Mouse (Mus musculus): Measurements from ENCODE around the gene Prpsap1. TPM values are rescaled to one million over a fixed set of nuclear protein-coding genes. Genes with fewer than 3 reads are reported as not detected.

Gene Prpsap1
- total and polyA plus RNA-seq, 2 experiments from 2014 or later: 105 to 150 TPM

DNA sequence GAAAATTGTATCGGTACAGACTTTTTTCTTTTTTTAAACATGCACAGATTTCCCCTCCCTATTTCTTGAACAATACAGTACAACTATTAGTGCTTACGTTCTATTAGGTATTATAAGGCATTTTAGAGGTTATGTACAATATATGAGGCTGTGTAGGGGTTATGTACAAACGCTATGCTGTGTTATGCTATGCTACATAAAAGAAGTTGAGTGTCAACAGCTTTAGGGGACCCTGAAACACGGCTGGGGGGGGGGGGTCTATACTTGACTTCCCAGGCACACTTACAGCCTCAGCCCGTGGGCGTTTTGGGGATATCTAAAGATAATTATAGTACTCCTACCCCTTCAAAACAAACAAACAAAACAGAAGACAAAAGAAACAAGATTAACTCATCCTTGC, 61.9 kb downstream of the Prpsap1 start:
- Histone ChIP-seq H3K27ac (no peak overlapping the region), H3K36me3 (ENCODE audit: insufficient read depth, low read length) (no peaks in the 10 kb centered on the region), H3K9ac (replicated peaks; ENCODE audit: low read length) (no peak overlapping the region), H3K4me1 (ENCODE audit: insufficient read depth, low read length) (peaks cover 15% of the 10 kb centered on the region; the same call in 1 of the 2 replicates), H3K9me3 (ENCODE audit: low read length) (no peaks in the 10 kb centered on the region), H3K4me3 (ENCODE audit: low read length) (no peak overlapping the region), H3K27me3 (ENCODE audit: insufficient read depth, low read length) (no peaks in the 10 kb centered on the region), H3K4me2 (ENCODE audit: low read depth, low read length) (no peak overlapping the region)
- WGBS: 56% methylated on average over 6 of the region's 6 CpGs
- ATAC-seq (no peak), DNase-seq (ENCODE audit: low spot score) (no peak)
- TF ChIP-seq CTCF (IDR thresholded peaks at IDR 0.05; ENCODE audit: low read depth): no peak

DNA sequence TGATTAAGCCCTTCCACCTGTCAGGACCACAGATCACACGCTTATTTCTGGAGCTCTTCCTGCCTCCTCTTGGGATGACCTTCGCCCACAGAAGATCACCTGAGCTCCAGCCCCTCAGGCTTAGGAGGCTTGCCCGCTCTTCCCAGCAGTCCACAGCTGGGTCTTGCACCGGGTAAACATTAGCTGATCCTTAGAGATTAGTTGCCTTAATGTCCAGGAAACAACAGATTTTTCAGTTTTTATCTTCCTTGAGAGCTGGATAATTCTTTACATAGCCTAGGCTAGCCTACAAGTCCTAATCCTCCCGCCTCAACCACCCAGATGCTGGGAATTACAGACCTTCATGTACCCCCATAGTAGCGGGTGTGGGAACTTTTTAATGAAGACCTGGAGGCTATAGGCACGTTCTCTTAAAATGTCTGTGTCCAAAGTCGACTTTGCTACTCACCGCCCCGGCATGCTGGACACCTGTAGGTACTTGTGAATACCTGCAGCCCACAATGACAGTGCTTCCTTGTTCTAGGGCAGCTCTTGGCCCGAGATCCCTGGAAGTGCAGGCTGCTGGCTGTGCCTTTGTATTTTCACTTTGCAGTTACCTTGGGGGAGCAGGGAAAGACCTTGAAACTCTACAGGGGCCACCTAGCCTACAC, 62.4 kb downstream of the Prpsap1 start:
- no peak for DNase-seq (ENCODE audit: low spot score)
- no peak overlapping the region for H3K4me2 ChIP-seq (ENCODE audit: low read depth, low read length)
- no peak overlapping the region for H3K4me3 ChIP-seq (ENCODE audit: low read length)
- H3K27me3 ChIP-seq (ENCODE audit: insufficient read depth, low read length): no peaks in the 10 kb centered on the region
- peaks cover 11% of the 10 kb centered on the region; the same call in 1 of the 2 replicates for H3K4me1 ChIP-seq (ENCODE audit: insufficient read depth, low read length)
- no peak for TF ChIP-seq CTCF (IDR thresholded peaks at IDR 0.05; ENCODE audit: low read depth)
- no peak for ATAC-seq
- no peaks in the 10 kb centered on the region for H3K36me3 ChIP-seq (ENCODE audit: insufficient read depth, low read length)
- no peak overlapping the region for H3K9ac ChIP-seq (replicated peaks; ENCODE audit: low read length)
- H3K9me3 ChIP-seq (ENCODE audit: low read length): no peaks in the 10 kb centered on the region
- WGBS: 54% methylated on average over 11 of the region's 11 CpGs
- H3K27ac ChIP-seq: no peak overlapping the region

DNA sequence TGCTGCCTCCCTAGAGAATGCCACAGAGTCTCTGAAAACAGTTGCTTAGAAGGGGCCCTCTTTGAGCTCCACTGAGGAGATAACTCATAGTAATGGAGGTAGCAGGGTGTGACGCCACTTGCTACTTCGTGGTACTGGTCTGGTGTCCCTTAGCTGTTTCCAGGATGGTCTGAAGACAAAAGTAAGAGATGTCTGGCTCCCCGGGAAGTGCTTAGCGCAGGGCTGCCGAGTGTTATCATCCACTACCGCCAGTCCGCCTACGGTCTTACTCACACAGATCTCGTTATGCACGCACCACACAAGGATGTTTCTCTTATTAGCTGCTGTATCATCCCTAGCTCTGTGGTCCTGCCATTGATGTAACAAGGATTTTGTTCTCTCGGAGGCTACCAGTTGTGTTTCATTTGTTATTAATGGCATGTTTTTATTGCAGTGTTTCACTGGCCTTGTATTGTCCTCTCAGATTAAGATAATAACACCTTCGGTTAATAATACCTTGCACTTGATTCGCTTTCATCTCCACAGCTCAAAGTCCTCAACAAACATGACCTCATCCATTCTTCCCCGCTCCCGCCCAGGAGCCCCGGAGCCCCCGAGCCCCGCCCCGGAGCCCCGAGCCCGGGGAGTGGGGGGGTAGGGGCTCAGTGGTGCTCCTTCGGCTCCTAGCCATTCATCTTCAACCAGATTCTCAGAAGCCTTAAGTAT, 63.1 kb downstream of the Prpsap1 start:
- DNase-seq (ENCODE audit: low spot score) (no peak), ATAC-seq (no peak)
- no peak overlapping the region for H3K4me2 ChIP-seq (ENCODE audit: low read depth, low read length)
- no peak overlapping the region for H3K9ac ChIP-seq (replicated peaks; ENCODE audit: low read length)
- 44% methylated on average over 22 of the region's 22 CpGs for WGBS
- no peaks in the 10 kb centered on the region for H3K9me3 ChIP-seq (ENCODE audit: low read length)
- H3K27me3 ChIP-seq (ENCODE audit: insufficient read depth, low read length): no peaks in the 10 kb centered on the region
- no peaks in the 10 kb centered on the region for H3K36me3 ChIP-seq (ENCODE audit: insufficient read depth, low read length)
- peaks cover 6% of the 10 kb centered on the region; the same call in 1 of the 2 replicates for H3K4me1 ChIP-seq (ENCODE audit: insufficient read depth, low read length)
- no peak overlapping the region for H3K27ac ChIP-seq
- no peak overlapping the region for H3K4me3 ChIP-seq (ENCODE audit: low read length)
- TF ChIP-seq CTCF (IDR thresholded peaks at IDR 0.05; ENCODE audit: low read depth): no peak

DNA sequence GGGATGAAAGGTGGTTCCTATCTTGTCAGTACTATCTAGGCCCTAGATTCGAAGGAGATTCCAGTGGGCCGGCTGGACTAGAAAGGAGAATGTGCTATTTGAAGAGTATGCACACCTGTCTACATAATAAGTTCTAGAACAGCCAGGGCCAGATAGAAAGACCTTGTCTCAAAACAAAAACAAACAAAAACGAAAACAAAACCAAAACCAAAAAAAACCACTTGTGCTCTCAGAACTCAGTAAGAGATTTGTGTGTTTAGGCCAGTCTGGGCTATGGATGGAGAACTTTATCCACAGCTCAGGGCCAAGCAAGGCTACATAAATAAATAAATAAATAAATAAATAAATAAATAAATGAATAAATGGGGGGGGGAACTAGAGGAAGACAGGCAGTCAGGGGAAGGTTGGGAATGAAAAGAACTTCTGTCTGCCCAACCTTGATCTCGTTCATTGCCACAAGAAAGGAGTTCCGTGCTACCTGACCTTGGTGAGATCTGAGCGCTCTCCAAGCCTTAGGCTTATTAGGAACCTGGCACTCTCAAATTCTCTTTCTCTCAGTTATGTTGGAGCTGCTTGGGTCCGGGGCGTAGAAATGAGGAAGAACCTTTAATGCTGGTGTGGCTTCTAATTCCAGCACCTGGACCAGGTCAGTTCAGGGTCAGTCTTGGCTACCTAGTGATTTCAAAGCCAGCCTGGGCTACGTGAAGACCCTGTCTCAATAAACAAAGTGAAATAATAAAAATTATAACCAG, 64.0 kb downstream of the Prpsap1 start:
- H3K36me3 ChIP-seq (ENCODE audit: insufficient read depth, low read length): no peaks in the 10 kb centered on the region
- TF ChIP-seq CTCF (IDR thresholded peaks at IDR 0.05; ENCODE audit: low read depth): no peak
- H3K4me3 ChIP-seq (ENCODE audit: low read length): no peak overlapping the region
- ATAC-seq: no peak
- H3K9ac ChIP-seq (replicated peaks; ENCODE audit: low read length): no peak overlapping the region
- no peaks in the 10 kb centered on the region for H3K27me3 ChIP-seq (ENCODE audit: insufficient read depth, low read length)
- DNase-seq (ENCODE audit: low spot score): no peak
- no peak overlapping the region for H3K4me2 ChIP-seq (ENCODE audit: low read depth, low read length)
- H3K4me1 ChIP-seq (ENCODE audit: insufficient read depth, low read length): no peaks in the 10 kb centered on the region
- 88% methylated on average over 9 of the region's 9 CpGs for WGBS
- no peaks in the 10 kb centered on the region for H3K9me3 ChIP-seq (ENCODE audit: low read length)
- no peak overlapping the region for H3K27ac ChIP-seq

GRCm38 (mm10) chr11:116428872-116429859, 64.8 kb downstream of the Prpsap1 start:
- Histone ChIP-seq H3K9ac (replicated peaks; ENCODE audit: low read length) (no peak overlapping the region), H3K9me3 (ENCODE audit: low read length) (no peaks in the 10 kb centered on the region), H3K4me2 (ENCODE audit: low read depth, low read length) (no peak overlapping the region), H3K4me1 (ENCODE audit: insufficient read depth, low read length) (no peaks in the 10 kb centered on the region), H3K27ac (no peak overlapping the region), H3K27me3 (ENCODE audit: insufficient read depth, low read length) (no peaks in the 10 kb centered on the region), H3K36me3 (ENCODE audit: insufficient read depth, low read length) (no peaks in the 10 kb centered on the region), H3K4me3 (ENCODE audit: low read length) (no peak overlapping the region)
- 63% methylated on average over 11 of the region's 13 CpGs for WGBS
- TF ChIP-seq CTCF (IDR thresholded peaks at IDR 0.05; ENCODE audit: low read depth): no peak
- no peak for ATAC-seq
- DNase-seq (ENCODE audit: low spot score): no peak
